Mouse (Mus musculus) regulatory T cell (primary cell): Measurements from ENCODE around the gene Rfng.
"Not testable (repeated sequence)": the region's sequence is repeated elsewhere in the genome, so short reads cannot be mapped to it uniquely, and the experiment has no call there.

Source experiments
- in situ Hi-C: fragments of 300-600 bp; cut with MboI, MseI; formaldehyde crosslinking; loops from one replicate; pipeline ENCODE4 v1.15.1; 2025; ENCODE audit warnings: high pct_unique_total_duplicates

Gene Rfng

DNA sequence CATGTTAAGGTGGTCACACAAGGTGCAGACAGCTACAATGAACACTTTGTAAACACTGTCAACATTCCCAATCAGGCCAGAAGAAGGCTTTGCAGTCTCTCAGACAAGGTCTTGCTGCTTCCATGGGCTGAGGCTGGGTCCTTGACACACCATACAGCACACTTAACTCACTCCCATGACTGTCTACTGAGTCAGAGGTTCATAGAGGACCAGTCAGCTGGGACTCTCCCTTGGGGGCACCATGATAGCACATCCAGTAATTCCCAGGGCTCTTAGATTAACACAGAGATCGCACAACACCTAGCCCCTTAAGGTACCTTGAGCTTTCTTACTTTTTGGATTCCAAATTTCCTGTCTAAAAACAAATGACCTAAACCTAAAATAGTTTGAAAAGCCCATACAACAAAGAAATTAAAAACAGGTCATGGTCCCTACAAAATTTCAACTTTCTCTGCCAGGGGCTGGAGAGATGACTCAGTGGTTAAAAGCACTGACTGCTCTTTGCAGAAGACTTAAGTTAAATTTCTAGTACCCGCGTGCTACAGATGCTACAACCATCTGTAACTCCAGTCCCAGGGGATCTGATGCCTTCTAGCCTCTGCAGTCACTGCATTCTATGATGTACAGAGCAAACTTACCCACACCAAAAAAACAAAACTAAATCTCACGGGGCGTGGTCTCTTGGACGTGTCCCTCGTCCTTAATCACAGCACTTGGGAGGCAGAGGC, 10.4 kb downstream of the Rfng start:
- in situ Hi-C loops = no loop called here

DNA sequence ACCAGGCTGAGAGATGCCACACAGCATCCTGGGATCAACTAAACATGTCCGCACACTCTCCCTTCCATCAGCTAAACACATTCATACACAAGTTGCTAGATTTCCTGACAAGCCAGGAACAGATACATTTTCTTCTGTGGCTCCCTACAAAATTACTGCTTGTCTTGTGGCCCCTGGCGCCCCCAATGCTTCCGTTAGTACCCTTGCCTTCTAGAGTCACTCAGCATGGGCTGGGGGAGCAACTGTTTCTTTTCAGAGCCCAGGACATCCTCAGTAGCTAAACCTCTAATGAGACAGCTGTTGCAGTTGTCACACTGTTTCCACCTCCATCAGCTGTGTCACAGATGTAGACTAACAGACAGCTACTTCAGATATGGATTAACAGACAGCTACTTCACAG, 11.3 kb downstream of the Rfng start:
- in situ Hi-C loops = no loop called here

DNA sequence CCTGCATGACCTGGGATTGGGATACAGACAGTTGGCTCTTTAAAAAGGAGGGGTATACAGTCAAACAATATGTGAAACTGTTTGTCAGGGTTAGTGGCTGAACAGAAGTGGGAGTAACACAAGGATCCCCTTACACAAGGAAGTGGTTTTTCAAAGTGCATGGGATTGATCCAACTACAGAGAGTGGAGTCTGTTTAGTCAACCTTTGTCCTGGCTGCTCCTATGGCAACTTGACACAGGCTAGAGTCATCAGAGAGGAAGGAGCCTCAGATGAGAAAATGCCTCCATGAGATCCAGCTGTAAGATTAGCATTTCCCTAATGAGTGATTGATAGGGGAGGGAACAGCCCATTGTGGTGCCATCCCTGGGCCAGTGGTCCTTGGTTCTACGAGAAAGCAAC, 15.8 kb downstream of the Rfng start:
- in situ Hi-C loops = loop anchor here (5.0 kb wide), 1 partner anchor 41 kb away; the partner anchor contains the start of gene Dcxr

DNA sequence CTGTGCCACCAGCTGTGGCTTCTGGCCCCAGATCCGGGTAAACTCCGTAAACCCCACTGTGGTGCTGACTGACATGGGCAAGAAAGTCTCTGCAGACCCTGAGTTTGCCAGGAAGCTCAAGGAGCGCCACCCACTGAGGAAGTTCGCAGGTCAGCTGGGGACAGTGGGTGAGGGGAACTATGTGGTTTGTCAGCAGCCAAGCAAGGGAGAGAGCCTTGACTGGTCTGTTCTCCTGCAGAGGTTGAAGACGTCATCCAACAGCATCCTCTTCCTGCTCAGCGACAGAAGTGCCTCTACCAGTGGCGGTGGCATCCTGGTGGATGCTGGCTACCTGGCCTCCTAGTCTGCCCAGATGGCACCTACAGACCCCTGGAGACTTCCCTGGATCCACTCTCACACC, 17.0 kb downstream of the Rfng start:
- in situ Hi-C loops = loop anchor here (5.0 kb wide), 1 partner anchor 40 kb away; the partner anchor contains the start of gene Dcxr

DNA sequence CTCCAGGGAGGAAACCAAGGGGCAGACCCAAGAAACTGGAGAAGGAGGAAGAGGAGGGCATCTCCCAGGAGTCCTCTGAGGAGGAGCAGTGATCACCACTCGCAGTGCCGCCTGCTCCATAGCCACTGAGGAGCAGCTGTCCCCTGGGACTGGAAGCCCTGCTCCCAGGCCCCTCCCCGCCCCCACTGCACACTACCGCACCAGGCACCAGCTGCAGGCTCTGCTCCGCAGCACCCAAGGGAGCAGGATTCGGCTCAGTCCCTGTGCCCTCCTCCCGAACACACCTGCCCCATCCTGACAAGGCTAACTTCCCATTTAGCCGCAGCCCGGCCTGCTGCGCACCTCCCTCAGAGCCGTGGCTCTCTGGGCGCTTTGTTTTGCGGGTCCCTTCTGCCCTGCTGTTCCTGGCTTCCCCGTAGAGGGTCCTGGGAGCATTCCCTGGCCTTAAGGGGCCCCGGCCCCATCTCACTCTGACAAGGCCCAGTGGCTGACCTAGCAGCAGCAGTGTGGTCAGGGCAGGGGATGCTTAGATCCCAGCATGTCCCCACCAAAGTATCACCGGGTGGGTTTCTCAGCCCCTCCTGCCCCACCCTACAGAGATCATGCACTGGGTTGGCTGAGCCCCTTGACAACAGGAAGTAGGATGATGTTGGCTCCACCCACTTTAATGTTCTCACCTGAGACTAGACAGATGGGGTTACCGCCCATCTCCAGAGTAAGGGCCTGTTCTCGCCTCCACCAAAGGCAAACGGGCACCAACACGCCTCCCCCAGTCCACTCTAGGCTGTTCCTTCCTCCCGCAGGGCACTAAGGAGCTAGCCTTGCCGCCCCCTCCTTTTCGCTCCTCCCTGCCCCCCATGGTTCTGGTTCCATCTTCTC, 20.6 kb downstream of the Rfng start:
- in situ Hi-C loops = not testable (repeated sequence)

DNA sequence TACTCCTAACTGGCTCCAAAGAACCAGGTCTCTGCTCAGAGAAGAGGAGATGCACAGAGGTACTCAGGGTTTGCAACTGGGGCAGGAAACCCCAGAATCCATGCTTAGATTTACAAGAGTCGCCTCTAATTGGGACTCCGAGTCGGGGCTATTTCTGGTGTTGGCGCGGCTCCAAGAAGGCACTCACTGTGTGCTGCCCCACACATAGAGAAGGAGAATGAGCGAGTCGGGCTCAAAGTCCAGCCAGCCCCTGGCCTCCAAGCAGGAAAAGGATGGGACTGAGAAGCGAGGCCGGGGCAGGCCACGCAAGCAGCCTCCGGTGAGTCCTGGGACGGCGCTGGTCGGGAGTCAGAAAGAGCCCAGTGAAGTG, 21.4 kb downstream of the Rfng start, which contains the start of gene Hmga1b:
Gene Hmga1b, plus strand, starts transcription at position 123 of the 370 bp plus-strand sequence.
- in situ Hi-C loops = not testable (repeated sequence)

DNA sequence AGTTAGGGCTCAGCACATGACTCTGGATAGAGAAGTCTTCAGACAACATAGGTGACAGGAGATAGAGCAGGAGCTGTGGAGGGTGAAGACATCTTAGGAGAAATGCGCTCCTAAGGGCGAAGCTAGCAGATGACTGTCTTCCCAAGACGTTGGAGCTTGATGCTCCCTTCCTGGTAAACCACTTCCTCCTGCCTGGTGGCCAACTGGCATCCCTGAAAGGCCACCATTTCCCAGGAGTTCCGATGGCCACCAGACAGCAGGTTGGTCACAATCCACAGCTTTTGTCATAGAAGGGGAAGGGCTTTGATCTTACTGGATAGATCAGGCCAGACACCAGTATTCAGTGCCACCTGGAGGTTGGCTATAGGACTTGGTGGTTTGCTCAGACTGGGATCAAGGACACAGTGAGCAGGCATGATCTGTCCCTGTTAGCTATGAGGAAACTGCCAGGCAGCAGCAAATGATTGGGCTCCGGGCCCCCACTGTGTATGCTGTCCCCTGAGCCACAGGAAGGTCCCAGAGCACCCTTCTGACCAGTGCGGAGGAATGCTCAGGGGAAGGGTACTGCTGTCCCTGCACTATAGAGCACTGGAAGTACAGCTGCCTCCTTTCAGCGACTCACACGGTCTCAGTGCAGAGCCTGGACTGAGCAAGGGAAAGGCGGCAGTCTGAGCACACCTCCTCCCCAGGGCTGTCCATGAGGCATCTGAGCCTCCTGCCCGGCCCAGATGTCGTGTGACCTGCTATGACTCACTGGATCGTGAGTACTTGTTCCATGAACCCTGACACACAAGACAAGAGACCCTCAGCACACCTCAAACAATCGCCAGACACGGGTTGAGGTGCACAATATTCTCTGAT, 22.0 kb downstream of the Rfng start:
- in situ Hi-C loops = no loop called here

DNA sequence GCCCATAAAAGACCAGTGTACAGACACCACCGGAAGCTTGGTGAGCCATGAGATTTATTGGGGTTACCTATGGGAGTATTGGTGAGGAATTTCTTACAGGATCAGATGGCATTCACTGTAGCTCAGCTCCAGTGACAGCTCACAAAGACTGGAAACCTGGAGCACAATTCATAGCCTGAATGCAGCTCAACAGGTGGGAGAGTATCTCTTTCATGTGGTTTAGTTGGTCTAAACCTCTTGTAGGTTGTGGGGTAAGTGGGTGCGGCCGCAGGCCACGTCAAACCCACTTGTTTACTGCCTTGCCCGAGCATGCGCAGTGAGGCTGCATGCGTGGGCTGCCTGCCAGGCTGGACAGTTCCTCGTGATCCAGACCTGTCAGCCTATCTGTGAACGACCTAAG, 23.8 kb downstream of the Rfng start:
- in situ Hi-C loops = no loop called here

DNA sequence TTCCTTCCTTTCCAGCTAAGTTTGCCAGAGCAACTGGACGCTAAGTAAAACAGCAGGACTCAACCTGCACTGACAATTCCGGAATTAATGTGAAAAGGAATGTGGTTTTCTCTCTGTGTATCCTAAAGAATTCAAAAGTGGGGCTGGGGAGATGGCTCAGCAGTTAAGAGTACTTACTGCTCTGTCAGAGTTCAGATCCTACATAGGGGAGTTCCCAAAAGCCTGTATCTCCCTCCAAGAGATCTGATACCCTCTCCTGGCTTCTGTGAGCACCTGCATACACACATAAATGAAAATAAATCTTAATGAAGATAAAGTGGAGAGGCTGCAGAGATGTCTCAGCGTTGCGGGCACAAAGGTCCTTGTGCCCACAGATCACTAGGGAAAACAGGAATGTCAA, 32.4 kb downstream of the Rfng start:
- in situ Hi-C loops = no loop called here

DNA sequence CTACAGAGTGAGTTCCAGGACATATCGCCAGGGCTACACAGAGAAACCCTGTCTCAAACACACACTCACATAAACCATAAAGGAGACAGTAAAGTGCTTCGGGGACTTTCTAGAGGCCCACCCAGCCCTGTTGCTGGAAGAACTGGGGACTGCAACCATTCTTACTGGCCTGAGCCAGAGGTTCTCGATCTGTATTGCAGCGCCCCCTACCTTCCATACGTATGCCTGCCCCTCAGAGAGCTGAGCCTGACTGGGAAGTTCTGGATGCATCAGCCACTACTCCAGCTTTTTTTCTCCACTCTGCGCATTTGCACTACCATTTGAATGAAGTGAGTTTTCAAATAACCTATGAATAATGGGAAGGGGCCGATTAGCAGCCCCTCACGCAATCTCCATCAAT, 34.6 kb downstream of the Rfng start:
- in situ Hi-C loops = loop anchor here (5.0 to 25.0 kb wide), 2 partner anchors 797 to 937 kb away; no protein-coding TSS in a partner anchor

DNA sequence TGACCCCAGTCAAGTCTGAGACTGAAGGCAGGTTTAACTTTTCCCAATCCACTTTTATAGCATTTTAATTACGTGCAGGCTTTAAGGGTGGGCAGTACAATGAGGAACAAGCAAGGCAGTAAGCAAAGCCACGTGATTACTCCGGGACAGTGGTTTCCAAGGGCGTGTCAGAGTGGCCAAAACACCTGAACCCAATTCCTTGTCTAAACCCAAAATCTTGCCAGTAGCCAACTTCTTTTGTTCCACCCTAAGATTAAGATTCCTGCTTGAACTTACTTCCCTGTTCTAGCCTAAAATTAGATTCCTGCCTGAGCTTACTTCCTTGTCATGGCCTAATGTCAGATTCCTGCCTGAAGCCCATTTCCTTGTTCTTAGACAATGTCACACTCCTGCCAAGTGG, 36.0 kb downstream of the Rfng start:
- in situ Hi-C loops = loop anchor here (5.0 to 25.0 kb wide), 2 partner anchors 796 to 936 kb away; no protein-coding TSS in a partner anchor

DNA sequence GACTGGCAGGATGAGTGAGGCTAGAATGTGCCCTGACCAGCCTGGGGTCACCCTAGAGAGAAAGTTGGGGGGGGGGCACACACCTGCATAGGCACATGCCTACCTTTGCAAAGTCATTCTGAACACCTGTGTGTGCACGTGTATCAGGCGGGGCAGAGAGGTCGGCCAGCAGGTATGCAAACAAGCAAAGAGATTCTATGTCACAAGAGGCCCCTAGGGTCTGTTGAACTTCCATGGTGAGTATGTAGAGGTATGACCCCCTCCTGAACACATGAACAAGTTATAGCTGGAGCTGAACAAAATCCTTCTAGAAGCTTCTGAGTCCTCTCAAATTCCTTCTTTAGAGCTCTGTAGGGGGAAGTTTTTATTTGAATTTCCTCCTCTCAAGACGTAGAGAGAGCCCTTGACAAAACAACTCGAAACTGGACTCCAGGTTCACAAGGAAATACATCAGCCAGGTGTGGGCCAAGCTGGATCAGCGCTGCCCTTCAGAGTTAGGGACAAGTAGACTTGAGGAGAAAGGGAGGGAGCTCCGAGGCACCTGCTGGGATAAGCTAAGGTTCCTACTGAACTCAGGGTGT, 39.8 kb downstream of the Rfng start:
- in situ Hi-C loops = loop anchor here (25.0 kb wide), 1 partner anchor 932 kb away; no protein-coding TSS in a partner anchor

DNA sequence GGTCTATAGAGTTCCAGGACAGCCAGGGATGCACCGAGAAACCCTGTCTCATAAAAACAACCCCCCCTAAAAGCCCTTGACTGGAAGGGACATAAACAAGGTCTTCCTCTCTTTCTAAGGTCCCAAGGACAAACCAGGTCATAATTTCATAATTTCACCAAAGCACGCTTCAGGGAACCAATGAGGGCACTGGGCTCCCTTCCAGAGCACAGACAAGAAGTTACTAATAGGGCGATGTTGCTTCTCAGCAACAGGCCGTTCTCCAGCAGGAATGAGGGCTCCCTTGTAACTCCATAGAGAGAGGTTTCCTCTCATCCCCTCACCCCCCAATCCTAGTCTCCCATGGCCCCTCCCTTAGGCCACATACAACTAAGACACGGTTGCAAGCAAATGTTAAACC, 43.0 kb downstream of the Rfng start:
- in situ Hi-C loops = loop anchor here (25.0 kb wide), 1 partner anchor 929 kb away; no protein-coding TSS in a partner anchor

DNA sequence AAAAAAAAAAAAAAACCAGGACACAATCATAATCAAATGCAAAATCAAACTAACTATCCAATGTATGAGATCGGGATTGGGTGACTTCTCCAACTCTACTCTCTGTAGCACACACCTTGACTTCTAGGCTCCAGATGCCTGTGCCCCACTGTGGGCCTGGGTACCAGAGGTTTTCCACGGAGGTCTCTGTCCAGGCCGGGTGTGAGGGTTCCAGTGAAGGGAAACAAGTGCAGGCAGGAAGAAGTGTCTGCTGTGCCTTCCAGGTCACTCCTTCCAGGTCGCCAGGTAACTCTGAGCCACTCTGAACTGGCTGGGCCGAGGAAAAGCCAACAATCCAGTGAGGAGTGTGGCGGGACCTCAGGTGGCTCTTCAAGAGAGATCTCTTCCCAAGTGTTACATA, 47.6 kb downstream of the Rfng start:
- in situ Hi-C loops = loop anchor here (25.0 kb wide), 1 partner anchor 924 kb away; no protein-coding TSS in a partner anchor

DNA sequence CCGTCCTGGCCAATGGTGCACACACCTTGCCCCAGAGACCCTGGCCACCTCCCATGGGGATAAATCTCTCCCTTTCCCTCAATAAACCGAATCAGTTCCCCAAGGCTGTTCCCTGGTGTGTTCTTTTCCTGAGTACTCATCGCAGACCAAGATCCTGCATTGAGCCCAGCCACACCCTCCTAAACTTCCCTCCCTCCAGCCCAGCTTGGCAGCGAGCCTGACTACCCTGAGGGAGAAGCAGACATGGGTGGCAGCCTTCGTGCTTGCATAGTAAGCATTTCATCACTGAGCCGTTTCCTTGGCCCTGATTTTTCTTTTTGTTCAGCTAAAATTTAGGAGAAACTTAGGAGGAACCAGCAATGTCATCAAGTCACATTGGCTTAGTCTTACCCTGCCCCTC, 50.5 kb downstream of the Rfng start:
- in situ Hi-C loops = loop anchor here (25.0 kb wide), 1 partner anchor 921 kb away; no protein-coding TSS in a partner anchor

DNA sequence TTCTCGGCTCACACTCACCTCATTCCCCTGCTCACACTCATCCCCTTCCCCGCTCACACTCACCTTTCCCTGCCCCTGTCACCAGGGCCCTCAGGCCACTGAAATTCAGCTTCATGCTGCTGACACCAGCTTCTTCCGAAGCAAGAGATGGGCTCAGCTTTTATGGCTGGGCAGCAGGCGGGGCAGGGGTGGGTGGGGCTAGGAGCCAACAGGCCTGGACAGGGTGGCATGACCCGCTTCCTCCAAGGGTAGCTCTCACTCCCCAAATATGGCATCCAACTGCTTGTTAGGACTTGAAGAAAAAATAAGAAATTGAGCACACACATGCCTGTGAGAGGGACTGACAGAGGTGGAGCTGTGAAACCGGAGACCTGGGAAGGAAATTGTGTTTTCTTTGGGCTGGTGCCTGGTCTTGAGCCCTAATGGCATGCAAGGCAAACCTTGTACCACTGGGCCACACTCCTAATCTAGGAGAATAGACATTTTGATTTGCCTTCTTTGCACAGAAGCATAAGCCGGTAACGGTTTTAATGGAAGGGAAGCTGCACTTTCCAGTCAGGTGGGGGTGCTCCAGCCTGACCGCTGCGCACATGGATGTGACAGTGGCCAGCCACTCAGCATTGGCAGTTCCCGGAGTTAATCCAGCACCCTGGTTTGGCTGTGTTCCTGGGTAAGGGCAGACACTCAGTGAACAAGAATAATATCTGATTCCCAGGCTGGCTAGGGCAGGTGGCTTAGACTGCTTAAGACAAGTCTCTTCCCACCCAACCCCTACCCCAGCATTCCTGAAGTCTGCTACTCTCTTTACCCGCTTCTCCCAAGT, 51.9 kb downstream of the Rfng start, which contains the start of gene Cbr2:
Gene Cbr2, minus strand, starts transcription at position 257 of the 823 bp plus-strand sequence.
- in situ Hi-C loops = loop anchor here (25.0 kb wide), 1 partner anchor 920 kb away; no protein-coding TSS in a partner anchor

DNA sequence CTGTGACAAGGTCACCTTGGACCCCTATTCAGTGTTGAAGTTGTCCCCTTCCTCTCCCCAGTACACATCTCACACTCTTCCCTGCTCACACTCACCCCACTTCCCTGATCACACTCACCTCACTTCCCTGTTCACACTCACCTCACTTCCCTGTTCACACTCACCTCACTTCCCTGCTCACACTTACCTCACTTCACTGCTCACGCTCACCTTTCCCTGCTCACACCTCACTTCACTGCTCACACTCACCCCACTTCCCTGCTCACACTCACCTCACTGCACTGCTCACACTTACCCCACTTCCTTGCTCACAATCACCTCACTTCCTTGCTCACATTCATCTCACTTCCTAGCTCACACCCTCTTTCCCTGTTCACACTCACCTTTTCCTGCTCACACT, 52.6 kb downstream of the Rfng start:
- in situ Hi-C loops = loop anchor here (25.0 kb wide), 1 partner anchor 919 kb away; no protein-coding TSS in a partner anchor
